Mouse (Mus musculus): ENCODE data around the gene Rnf5.

The Rnf5 gene

GRCm38 (mm10) chr17:34603375-34604060 lies at the start of gene Rnf5:
Gene Rnf5 (minus strand): TSS chr17:34603690.
- DNase-seq, result peak; percentile 100

DNA sequence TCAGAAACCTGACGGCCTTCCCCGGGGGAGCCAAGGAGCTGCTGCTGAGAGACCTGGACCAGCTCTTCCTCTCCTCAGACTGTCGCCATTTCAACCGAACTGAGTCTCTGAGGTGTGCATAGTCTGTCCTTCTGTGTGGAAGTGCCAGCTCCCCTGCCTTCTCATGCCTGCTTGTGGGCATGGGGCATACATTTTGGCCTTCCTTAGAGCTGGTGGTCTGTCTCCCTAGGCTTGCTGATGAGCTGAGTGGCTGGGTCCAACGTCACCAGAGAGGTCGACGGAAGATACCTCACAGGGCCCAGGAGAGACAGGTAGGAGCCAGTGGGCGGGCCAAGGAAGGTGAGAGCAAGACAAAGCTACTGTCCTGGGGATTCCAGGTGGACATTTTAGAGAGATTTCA lies 49.5 kb upstream of the Rnf5 start:
- DNase-seq, result no peak

DNA sequence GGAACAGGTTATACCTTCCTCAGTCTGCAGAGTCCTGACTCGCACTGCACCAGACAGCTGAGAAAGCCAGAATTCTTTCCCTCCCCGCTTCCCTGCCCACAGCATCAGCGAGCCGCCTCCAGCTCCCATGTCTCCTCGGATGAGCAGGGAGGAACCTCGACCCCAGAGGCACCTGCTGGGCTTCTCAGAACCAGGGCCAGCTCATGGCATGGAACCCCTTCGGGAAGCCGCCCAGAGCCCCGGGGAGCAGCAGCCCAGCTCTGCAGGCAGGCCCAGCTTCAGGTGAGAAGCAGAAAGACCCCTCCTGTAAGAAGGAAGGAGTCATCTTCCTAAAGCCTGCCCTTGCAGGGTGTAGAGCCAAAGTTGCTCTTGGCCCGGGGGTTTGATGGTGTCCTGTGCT lies 49.1 kb upstream of the Rnf5 start:
- DNase-seq, result no peak

DNA sequence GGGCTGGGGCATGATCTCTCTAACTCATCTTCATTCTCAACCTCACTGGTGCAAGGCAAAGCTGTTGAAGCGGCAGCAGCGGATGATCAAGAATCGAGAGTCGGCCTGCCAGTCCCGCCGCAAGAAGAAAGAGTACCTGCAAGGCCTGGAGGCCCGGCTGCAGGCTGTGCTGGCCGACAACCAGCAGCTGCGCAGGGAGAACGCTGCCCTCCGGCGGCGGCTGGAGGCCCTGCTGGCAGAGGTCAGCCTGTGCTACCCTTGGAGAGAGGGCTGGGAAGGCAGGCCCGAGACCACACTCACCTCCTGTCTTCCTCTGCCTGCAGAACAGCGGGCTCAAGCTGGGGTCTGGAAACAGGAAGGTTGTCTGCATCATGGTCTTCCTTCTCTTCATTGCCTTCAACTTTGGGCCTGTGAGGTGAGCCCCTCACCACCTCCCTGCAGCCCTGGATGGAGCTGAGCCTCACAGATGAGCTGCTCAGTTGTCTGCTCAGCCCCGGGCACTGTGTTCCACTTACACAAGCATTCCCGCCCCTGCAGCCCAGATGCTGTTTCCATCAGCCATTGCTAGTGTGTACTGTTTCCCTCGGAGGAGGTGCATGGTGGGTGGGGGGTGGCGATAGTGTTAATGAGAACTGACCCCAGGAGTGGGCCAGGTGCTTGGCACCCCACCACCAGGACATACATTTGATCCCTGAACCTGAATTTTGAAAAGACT lies 48.2 kb upstream of the Rnf5 start:
- DNase-seq, result peak; percentile 69

DNA sequence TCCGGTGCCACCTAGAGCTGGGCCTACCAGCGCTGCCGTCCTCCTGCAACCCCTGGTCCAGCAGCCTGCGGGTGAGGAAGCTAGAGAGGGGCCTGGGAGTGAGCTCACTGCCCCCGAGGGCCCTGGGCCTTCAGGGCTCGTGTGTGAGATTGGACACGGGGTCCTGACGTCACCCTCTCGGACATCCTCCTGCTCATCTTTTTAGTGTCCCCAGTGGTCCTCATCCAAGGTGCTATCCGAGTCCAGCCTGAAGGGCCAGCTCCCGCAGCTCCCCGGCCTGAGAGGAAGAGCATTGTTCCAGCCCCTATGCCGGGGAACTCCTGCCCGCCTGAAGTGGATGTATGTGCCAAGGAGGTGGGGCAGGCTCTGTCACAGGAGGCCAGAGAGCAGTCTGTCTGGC lies 47.3 kb upstream of the Rnf5 start:
- DNase-seq, result peak; percentile 14

GRCm38 (mm10) chr17:34649106-34649864 lies 45.8 kb upstream of the Rnf5 start:
- DNase-seq, result no peak

GRCm38 (mm10) chr17:34648141-34648890 lies 44.8 kb upstream of the Rnf5 start:
- no peak for DNase-seq

GRCm38 (mm10) chr17:34646906-34647787 lies 43.7 kb upstream of the Rnf5 start, which contains the start of gene Atf6b:
Gene Atf6b (plus strand): TSS chr17:34647146.
- DNase-seq, result peak; percentile 99

GRCm38 (mm10) chr17:34645831-34646511 lies 42.5 kb upstream of the Rnf5 start:
- peak; percentile 35 for DNase-seq

DNA sequence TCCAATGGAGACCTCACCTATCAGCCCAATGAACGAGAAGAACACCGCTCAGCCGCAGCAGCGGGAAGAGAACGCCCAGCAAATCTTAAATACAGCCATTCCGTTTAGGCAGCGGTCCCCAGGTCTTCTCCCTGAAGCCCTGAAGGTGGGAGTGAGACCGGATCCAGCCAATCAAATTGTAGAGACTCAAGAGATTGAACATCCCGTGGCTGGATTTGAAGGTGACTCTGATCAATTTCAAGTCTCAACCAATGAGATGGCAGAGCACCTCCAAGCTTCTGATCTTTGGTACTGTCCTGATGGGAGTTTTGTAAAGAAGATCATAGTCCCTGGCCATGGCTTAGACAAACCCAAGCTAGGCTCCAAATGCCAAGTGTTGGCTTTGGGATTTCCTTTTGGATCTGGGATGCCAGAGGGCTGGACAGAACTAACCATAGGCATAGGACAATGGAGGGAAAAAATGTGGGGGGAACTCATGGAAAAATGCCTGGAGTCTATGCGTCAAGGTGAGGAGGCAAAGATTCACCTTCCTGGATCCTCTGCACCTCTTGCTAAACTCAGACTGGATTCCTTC lies 41.9 kb upstream of the Rnf5 start:
- DNase-seq, result peak; percentile 58

DNA sequence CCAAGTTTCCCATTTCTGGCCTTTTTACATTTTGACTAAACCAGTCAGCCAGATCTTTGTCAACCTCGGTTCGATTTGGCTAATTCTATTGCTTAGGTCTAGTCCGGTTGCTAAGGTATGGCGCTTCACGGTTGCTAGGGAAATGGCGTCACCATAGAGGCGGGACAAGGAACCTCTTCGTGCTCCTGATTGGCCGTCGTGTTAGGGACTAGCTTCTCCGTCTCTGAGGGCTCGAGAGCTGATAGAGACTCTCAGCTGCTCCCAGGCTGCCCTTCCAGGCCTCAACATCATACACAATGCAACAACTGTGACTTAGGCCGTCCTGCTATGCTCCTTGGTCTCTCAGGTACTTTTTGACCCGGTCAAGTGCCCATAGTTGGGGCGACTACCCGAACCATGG lies 41.1 kb upstream of the Rnf5 start, which contains the start of gene Fkbpl:
Fkbpl (plus strand) TSS at position 157 of the 400 bp plus-strand sequence.
- peak; percentile 99 for DNase-seq

DNA sequence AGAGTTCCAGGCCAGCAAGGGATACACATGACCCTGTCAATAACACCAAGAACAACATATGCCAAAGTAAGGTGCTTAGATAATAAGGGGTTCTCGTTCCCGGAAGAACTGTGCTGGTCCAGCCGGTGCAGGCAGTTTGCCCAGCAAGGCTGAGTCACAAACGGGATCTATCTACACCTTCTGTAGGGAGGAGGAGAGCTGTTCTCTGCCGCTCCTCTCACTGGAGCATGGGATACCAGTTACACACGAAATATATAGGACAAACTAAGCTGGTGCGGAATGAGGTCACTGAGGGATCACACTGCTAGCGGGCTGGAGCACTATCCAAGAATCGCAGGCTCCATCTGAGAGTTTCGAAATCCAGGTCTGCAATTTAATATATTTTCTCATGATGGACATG lies 40.5 kb upstream of the Rnf5 start:
- DNase-seq, result peak; percentile 34

- peak; percentile 59 for DNase-seq
Measured at GRCm38 (mm10) chr17:34643379-34643778, 39.9 kb upstream of the Rnf5 start.

GRCm38 (mm10) chr17:34641945-34642344 lies 38.5 kb upstream of the Rnf5 start:
- no peak for DNase-seq

DNA sequence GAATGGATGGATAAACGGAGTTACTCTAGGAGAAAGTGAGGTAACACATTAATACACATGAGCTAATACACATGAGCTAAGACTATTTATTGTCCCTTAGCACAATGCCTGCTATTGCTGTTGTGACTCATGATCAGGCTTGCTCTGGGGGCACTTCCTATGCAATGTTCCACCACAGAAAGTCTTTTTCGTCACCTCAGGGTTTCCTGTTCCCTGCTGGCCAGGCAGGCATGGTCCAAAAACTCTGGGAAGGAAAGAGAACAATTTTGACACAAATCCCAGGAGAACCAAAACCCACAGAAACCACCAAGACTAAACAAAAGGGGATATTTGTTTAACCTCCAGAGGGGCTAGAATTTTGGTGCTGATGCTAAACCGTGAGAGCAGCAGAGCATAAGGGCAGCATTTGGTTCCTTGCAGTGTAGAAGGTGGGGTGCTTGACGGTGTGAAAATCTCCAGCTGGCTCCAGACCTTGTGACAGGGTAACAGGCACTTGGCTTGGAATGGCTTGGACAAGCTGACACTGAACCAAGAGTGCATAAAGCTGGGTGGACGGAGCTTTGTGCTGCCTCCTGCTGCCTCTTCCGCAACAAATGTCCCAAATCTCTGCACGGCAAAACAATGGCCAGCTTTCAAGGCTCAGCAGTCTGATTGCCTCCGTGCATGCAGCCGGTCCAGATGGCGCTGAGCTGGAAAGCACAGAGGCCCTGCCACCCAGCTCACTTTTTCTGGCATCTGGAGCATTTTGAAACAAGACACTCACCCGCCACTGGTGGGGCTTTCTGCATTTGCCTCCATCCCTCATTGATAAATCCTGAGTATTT lies 37.5 kb upstream of the Rnf5 start:
- DNase-seq, result no peak

- no peak for DNase-seq
Measured at GRCm38 (mm10) chr17:34639461-34640255, 36.2 kb upstream of the Rnf5 start.

- no peak for DNase-seq
Measured at GRCm38 (mm10) chr17:34637459-34637858, 34.0 kb upstream of the Rnf5 start.

DNA sequence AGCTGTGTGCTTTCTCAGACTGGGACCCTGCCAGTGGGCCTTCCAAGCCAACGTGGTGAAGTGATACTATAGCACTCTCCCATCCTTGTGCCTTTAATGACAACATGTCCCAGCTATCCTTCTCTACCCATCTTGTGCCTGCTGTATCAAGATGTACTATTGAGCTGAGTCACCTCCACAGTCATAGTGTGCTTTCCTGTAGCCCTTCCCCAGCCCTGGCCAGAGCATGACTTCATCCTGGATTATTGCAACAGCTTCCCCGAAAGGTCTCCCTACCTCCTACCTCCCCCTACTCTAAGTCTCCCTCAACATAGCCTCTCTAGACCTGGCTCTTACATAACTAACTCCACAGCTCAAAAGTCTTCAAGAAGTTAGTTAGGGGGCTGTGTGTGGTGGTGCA lies 32.2 kb upstream of the Rnf5 start:
- DNase-seq, result no peak

GRCm38 (mm10) chr17:34632261-34632691 lies 28.8 kb upstream of the Rnf5 start:
- peak; percentile 89 for DNase-seq
